Mouse (Mus musculus) spleen, embryonic (tissue): ENCODE results near the gene Ppp1r12a.

ENCODE experiments used
- CTCF ChIA-PET: fragments of 350-600 bp; sonication (Branson Sonifier 250); formaldehyde crosslinking; loops from one replicate; lab custom pipeline; 2022; lab: Charles Lee

The Ppp1r12a gene

DNA sequence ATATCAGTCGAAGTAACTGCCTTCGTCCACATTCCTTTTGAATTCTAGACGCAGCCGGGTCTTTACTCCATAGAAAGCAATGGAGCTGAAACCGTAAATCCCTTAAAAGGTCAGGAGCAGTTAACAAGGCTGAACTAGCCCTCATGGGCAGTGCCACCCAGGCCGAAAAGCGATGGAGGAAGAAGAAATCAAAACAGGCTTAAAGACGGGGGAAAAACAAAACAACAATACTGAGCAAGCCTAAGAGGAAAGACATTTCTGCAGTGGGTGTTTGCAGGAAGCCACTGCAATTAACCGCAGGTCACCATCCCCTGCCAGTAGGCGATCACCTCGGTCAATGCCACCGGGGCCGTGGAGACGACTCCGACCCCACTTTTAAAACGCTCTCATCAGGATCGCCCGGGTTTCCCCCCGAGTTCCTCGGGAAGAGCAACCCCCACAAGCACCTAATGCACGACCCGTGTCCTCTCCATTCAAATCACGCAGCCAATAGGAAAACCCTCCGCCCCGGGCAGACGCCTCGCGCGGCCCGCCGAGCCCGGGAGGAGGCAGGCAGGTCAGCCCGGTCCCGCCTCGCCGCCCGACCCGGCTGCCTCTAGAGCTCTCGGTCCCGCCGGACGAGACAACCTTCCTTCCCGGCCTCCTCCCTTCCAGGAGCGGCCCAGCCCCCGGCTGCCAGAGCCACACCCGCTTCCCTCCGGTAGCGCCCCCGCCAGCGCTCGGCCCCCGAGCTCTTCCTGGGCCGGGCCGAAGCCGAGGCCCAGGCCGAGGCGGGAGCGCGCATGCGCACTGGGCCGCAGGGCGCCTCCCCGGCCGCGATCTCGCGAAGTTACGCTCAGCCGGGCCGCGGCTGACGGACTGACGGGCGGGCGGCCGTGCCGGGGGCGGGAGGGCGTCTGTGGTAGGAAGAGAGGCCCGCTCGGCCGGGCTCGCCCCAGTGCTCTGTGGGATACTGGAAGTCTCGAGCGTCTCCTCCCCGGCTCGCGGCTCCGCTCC is at the start of gene Ppp1r12a:
Gene Ppp1r12a, plus strand, starts transcription at position 933 of the 996 bp plus-strand sequence.
- CTCF ChIA-PET, result no interaction called here

DNA sequence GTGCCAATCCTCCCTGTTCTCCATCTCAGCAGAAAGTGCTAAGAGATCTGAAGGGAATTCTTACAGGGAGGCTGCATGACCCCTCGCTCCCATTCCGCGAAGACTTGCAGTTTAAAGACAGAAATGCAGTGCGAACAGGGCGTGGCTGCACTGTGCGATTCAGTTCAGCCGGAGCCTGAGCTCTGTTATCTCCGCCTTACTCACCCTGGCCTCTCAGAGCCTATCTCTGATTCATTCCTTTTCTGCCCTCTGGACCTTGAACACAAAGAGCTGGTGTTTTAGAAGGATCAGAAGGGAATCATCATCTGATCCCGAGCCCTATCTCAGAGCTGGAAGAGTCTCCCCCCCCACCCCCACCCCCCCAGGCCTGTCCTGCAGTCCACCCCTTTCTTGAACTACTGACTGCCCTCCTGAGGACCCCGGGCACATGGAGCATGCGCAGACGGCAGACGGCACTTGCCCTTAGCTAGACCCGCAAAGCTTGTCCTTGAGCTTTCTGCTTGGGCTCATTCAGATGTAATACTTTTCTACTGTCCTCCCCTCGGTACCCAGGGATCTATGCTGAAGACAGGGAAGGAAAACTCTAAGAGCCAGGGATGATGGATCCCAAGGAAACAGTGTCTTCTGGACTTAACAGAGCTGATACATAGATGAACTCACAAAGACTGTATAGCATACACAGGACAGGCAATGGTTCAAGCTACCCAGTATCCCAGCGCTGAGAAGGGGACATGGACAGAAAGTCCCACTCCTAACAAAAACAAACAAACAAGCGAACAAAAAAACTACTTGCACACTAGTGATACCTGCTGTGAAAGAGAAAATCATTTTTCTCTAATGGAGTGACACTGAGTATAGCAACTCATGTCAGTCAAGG is 48.4 kb upstream of the Ppp1r12a start:
- CTCF ChIA-PET, result no interaction called here

DNA sequence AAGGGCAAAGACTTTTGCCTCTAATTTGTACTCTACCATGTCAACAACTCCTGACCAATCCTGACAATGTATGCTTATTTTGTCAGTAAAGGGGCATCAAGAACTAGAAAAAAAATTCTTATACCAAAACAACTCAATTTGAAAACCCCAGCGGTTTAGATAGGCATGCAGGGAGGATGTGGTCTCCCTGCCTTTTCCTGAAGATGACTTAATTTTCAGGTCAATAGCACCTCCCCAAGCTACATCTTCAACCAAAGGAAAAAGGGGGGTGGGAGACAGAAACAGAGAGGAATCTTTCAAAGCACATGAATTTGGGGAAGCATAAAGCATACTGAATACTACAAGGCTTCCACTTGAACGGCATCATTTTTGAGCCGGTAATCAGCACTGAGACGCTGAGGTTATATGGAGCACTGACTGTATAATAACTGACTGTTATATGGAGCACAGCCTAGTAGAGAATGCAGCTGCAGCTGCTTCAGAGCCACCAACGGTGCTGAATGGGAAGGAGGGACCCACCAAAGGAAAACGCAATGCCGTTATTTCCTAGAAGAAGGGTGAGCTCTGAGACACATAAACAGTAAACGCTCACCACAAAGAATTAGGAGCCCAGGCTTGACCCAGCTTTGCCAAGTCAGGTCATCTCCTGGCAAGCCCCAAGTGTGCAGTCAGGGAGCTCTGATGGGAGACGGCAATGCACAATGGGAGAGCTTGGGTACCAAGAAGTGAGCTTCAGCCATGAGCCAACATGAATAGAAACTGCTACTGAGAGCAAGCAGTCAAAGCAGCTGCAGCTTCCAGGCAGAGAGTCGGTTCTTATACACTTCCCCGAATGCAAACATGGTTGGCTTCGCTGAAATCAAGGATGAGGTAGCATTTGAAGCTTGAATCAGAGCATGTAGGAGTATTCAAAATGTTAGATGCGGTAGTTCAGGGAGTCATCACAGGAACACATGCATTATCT is 43.5 kb upstream of the Ppp1r12a start:
- CTCF ChIA-PET, result no interaction called here

DNA sequence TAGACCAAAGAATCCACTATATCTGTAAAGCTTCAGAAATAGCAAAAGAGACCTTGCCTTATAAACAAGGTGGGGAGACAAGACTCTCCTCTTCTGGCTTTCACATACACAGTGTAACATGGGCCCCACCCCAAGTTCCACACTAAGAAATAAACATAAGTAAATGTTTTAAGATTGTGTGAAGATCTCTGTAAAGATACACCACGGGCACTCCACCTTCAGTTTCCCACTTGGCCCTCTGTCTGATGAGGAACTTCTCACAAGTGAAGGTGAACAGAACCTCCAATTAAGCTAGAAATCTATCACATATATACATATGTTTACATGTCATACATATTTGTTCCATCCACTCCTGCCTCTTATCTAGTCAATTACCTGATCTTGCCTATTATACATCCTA is 42.6 kb upstream of the Ppp1r12a start:
- CTCF ChIA-PET, result no interaction called here

DNA sequence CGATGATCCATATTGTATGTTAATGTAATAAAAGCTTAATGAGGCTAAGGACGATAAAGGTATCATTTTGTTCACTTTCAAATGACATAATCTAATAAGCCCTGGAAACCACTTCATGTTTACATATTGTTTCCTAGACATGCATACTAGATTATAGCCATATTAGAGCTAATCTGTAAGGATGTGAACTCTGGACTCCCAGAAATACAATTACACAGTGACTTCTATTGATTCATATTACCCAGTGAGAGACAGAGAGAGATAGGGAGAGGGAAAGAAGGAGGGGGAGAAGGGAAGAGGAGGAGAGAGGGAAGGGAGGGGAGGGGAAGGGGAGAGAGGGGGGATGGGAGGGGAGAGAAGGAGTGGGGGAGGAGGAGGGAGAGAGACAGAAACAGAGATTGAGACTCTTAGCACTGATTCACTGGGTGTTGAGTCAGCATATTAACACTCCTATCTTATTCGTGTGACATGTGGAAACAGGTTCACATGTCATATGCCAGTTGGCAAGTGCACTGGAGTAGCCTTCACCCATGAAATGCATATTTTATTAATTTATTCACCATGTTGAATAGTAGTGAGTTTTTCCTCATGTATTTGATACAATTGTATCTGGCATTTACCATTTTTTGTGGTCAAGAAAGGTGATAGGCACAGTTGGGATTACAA is 36.9 kb upstream of the Ppp1r12a start:
- CTCF ChIA-PET, result no interaction called here

DNA sequence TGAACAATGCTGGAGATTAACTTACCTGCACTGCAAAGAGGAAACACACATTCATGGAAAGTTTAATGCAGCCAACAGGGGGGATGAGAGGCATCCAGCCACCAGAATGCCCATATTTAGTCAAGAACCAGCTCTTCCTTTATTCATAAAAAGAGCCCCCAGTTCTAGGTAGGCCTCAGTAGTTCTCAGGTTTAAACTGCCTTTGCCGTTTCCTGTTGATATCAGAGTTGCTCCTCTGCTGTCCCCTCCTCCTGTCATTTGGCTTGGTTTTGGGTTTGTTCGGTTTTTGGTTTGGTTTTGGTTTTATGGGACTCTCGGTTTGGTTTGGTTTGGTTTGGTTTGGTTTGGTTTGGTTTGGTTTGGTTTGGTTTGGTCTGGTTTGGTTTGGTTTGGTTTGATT is 32.8 kb upstream of the Ppp1r12a start:
- CTCF ChIA-PET, result no interaction called here

DNA sequence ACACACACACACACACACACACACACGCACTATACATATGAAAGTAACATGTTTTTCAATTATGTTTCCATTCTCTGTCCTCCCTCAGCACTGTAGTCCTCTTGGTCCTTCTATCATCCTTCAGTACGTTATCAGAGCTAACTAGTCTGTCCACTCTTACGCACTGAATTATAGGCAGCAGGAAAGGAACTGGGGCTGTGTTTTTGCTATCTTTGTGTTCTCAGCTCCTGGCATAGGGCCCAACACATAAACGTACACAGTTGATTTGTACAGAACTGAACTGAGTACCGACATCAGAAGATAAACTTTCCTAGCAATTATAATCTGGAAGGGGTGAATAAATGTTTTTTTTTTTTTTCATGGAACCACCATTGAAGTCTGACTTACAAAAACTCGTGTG is 30.1 kb upstream of the Ppp1r12a start:
- CTCF ChIA-PET, result interaction anchor here (0.7 kb wide), 2 partner anchors 38 to 117 kb away, joined by 3 read pairs; no protein-coding TSS in a partner anchor

DNA sequence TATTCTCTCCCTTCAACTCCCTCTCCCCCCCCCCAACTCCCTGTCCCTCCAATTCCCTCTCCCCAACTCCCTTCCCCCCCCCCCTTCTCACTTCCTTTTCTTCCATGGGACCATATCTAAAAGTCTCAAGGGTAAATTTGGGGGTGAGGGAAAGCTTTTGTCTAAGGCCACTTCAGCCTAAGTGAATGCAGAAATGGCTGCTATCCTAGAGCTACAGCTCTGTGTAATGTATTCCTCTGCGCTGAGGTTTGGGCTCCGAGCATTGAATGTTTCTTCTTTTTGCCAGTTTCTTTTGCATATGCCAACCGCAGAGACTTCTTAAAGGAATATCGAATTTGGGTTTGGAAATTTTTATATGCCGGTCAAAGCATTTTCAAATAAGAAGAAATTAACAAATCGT is 28.7 kb upstream of the Ppp1r12a start:
- CTCF ChIA-PET, result no interaction called here

DNA sequence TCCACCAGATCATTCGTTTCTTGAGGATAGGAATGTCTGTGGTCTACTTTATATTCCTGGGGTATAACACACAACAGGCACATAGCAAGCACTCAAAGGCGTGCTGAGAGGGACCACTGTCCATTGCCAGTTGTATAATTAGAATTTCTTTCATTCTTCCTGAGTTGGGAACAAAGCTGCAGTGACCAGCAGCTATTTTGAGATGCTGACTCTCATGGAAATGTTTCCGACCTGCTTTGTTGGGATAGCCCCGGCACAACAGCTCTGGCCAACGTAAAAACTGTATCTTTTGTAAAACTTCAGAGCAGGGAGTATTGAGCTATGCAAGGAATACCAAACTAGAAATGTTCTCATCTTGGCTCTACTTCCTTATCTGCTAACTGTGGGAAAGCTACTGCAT is 28.2 kb upstream of the Ppp1r12a start:
- CTCF ChIA-PET, result no interaction called here

DNA sequence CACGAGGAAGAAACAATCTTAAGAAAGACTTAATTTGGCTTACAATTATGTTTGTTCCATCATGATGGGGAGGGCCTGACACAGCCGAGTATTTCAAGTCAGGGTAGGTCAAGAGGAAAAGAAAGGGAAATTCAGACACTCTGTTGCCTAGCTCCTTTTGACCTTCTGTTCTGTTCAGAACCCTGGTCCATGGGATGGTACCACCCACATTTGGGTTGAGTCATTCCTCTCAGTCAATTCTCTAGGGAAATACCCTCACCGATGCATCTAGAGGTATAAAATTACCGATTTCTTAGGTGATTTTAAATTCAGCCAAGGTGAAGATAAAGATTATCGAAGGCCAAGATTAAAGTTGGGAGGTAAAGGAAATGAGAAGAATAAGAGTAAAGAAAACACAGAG is 23.6 kb upstream of the Ppp1r12a start:
- CTCF ChIA-PET, result no interaction called here

DNA sequence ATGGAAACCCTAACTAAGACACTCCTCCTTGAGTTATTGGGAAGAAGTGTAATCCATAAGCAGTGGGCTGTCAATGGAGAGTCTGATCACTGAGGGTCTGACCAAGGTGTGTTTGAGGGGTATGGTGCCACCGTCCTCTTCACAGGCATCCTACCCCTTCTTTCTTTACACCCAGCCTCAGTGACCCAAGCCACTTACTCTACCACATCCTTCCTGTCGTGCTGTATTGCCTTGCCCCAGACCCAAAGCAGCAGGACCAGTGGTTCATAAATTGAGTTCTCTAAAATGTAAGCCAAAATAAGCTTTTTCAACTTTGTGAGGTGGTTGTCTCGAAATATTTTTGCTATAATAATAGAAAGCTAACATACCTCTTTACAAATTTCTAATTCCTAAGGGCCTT is 22.2 kb upstream of the Ppp1r12a start:
- CTCF ChIA-PET, result interaction anchor here (0.9 kb wide), 1 partner anchor 105 kb away, joined by 3 read pairs; no protein-coding TSS in a partner anchor

DNA sequence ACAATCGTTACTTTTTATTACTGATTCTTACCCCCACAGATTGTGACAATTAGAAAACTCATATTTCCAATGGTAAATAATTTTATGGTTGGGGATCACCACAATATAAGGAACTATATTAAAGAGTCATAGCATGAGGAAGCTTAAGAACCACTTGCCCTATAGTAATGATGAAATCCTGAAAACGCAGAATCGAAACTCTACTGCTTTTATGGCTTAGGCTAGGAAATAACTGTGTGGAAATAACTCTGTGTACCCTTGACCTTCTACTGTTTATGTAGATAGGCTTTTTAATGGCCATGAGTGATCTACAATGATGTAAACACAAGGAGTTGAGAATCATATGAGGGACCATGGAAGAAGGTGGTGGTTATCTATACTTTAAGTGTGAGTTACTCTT is 21.3 kb upstream of the Ppp1r12a start:
- CTCF ChIA-PET, result no interaction called here

DNA sequence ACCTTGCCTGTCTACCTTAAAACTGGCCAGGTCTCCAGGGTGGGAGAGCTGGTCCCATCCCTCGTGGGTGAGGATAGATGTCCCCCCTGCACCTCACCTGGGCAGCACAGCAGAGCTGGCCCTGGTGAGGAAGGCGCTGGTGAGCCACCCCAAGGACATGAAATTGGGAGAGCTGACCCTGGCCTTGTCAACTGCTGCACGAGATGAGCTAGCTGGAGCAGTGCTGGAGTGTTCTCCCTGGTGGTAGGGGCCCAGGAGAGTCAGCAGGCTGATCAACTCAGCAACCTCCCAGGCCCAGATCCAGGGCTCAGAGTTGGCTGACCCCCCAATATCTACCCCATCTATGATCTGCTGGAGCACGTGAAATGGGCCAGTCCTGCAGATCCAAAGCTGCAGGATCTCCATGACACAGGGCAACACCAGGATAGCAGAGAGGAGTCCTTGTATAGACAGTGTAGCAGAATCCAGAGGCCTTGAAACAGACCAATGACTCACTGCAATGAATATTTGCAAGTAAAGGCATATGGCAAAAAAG is 17.9 kb upstream of the Ppp1r12a start:
- CTCF ChIA-PET, result no interaction called here

DNA sequence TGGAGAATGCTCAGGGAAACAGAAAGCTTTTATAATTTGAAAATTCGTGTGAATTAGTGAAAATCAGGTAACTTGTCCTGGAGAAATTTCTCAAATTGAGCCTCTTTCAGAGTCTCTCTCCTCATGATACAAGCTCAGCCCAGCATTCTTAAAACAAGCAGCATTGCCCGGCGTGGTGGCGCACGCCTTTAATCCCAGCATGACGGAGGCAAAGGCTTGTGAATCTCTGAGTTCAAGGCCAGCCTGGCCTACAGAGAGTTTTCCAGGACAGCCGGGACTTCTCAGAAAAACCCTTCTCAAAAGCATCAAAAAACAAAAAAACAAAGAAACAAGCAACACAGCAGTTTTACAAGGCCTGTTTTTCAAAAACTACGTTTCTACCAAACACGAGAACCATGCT is 16.3 kb upstream of the Ppp1r12a start:
- CTCF ChIA-PET, result no interaction called here

DNA sequence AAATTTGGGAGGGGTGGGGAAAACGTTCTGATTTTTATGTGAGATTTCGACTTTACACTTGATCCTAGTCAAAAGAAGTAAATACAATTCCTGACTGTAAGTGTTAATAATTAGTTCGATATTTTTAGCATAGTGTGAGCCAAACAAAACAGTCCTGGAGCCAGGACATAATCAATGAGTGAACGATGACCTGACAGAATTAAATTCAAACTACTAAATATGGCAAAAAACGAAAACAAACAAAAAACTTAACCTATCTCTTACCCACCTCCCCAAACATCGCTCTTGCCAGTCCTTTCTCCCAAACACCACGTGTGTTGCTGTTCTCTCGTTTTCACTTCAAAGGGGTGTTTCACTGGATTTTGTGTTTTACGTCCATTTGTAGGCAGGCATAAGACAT is 15.0 kb upstream of the Ppp1r12a start:
- CTCF ChIA-PET, result no interaction called here

DNA sequence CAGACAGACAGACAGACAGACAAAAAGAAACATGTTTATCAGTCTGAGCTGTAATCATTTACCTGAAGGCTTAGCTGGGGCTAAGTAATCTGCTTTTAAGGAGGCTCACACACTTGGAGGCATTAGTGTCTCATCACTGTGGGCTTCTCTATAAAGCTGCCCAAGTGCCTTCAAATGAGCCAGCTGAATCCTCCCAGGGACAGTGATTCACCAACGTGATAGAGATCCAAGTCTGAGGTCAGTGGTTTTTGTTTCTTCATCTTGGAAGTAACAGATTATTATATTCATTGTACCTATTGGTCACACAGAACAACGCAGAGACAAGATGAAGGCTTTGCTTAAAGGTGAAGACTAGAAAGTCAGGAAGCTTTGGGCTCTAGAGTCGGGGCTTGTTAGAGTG is 8.7 kb upstream of the Ppp1r12a start:
- CTCF ChIA-PET, result no interaction called here

DNA sequence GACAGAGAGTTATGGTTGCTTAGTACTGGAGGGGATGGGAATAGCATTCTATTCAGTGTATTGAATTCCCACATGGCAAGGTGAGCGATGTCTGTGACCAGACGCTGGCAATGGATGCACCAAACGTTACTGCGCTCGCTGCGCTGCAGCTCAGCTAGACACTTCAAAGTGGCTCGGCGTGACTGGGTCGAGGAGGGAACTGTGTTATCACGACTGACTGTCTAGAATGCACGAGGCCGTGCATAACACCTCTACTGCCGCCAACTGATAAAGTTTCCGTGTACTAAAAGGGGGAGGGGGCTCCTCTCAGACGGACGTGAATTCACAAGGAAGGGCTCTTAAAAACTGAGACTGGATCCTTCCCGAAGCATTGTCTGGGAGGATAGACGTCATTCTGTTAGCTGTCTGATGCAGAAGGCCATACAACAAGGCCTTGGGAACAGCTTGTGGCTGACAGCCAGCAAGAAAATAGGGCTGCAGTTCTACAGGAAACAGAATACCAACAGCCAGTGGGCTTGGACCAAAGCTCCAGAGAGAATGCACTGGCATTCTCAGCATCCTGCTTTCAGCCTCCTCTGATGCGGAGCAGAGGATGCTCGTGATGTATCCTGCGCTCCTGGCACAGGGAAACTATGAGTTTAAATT is 6.8 kb upstream of the Ppp1r12a start:
- CTCF ChIA-PET, result no interaction called here

DNA sequence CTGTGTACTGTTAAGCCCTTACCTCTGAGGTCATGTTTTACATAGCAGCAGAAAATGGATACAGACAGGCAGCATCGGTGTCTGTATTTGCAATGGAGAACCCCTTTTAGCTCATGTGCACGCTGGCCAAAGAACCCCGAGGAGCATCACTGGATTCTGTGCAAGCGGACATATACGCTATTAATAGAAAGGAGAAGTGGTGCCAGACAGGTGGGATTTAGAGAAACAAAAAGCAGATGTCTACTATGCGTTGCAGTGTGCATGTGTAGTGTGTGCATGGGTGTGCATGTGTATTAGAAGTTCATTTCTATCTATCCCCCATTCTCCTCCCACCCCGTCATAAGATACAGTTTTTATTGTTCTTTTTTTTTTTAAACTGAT is 6.3 kb upstream of the Ppp1r12a start:
- CTCF ChIA-PET, result no interaction called here

DNA sequence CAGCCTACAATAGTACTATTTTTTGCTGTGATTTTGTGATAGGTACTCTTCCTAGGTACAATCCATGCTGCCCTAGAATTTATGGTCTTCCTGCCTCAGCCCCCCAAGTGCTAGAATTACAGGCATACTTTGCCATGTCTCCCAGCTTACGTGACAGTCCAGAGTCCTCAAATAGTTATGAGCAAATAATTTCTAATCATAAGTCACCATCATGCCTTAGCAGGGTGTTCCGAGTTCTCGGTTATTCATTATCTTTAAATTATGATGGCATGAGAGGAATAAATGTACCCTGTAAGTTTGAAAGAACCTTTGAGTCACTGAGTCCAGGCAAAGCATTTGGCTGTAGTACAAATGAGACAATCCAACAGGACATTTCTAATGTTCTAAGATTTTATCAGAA is 5.9 kb upstream of the Ppp1r12a start:
- CTCF ChIA-PET, result no interaction called here

DNA sequence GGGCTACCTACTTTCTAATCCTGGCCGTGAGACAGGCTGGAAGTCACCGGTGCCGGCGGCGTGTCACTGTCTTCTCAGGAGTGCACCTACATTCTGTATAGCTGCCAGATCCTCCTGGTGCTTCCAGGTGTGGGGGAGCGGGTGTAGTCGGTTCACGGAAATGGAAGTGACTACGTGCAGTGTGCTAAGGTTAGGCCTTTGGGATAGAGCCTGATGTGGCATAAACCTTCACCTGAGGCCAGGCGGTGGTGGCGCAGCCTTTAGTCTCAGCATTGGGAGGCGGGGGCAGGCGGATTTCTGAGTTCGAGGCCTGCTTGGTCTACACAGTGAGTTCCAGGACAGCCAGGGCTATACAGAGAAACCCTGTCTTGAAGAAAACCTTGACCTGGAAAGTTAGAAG is 3.0 kb upstream of the Ppp1r12a start:
- CTCF ChIA-PET, result no interaction called here
